Mouse (Mus musculus): ENCODE measurements at regions not wholly inside any gene's neighbourhood (a gene's known extent, or its start where the extent isn't known, plus 50 kb on each side); places are given as distances from the start of the nearest gene placed in this dataset.

DNA sequence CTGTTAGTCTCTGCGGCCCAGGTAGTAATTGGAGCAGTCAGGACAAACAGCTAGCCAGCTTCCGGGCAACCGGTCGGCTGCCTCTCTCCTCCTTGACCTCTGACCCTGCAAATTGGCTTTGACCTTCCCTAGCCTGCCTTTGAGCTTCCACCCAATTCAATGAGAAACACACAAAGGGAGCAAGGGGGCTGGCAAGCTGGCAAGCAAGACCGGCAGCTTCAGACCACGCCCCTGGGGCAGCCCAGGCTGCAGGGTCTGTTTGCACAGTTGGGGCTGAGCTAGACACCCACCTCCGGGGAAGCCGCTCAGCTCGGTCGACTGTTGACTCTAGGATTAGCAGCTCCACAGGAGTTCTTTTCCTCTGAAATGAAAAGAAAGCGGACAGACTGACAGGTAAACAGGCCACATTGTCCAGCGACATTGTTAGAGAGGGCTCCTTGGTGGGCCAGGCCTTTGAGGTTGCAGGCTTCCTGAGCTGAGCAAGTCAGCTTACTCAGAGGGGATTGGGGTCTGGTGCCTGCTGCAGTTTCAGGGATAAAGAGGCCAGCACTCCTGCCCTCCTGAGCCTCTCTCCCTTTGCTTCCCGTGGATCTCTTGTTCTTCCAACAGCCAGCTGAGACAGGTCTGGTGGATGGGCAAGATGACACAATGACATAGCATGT lies 116.6 kb downstream of the Inhbb start:
- DNase-seq (ENCODE audit: low spot score), result no peak

DNA sequence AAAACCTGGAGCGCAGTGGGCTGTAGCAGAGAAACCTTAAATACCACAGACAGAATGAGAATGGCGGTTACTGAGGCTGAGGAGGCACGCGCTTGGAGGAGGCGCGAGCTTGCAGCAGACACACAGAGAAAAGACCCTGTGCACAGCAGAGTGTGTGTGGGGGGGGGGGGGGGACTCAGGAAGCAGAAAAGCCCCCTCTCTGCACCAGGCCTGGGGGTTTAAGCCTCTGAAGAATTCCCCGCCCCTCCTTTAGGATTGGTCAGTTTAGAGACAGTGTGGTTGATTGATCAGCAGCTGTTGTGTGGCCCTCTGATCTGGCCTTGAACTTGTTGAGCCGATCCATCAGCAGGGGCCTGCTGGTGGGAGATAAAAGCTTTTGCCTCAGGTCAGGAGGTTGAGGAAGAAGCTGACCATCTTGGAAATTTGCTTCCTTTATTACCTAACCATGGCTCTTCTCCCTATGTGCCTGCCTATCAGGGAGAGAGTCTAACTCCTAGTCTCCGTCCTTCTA lies 117.5 kb downstream of the Inhbb start:
- no peak for DNase-seq (ENCODE audit: low spot score)

DNA sequence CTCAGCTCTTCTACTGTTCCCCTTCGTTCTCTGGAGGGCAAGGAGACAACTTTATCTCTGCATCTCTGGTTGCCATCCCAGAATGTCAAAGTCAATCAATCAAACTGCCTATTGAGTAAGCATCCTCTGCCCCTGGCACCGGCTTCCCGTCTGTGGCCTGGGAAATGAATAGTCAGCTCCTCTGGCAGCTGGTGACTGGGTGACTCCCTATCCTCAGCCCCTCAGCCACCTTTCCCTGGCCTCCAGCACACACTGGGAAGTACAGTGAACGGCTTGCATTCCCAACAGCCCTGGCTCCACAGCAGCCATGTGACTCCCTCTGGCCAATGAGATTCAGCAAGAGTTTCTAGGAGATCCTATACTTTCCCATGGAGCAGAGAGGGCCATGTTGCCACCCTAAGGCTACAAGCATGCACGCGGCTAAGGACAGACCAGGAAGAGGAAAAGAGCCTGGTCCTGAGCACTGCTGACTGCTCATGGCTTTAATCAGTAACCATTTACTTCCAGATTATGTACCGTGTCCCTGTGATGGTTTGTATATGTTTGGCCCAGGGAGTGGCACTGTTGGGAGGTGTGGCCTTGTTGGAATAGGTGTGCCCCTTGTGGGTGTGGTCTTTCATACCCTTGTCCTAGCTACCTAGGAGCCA lies 119.6 kb downstream of the Inhbb start:
- DNase-seq (ENCODE audit: low spot score), result no peak

DNA sequence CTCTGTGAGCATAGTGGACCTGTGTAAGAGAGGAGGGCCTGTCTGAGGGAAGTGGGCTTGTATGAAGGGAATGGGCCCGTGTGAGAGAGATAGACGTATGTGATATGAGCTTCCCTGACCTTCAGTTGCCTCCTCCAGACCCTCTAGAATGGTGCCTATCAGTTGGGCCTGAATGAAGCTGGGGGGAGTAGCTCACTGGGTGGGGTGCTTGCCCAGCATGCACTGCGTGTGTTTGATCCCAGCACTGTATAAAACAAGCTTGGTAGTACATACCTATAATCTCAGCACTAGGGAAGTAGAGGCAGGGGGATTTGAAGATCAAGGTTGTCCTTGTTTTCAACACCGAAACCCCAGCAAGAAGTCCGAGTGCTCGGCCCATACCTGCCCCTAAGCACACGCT lies 120.1 kb downstream of the Inhbb start:
- no peak for DNase-seq (ENCODE audit: low spot score)

DNA sequence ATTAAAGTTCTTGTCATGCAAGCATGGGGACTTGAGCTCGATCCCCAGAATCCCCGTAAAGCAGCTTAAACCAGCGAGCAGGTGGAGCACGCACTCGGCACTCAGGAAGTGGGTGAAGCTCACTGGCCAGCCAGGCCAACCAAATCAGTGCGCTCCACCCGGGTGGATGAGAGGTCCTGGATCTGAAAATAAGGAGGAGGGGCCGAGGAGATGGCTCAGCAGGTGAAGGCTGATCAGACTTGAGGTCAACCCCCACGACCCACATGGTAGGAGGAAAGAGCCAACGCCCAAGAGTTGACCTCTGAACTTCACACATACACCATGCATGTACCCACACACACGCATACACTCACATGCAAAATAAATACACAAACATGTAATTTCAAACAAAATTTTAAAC lies 120.8 kb downstream of the Inhbb start:
- DNase-seq (ENCODE audit: low spot score), result no peak

DNA sequence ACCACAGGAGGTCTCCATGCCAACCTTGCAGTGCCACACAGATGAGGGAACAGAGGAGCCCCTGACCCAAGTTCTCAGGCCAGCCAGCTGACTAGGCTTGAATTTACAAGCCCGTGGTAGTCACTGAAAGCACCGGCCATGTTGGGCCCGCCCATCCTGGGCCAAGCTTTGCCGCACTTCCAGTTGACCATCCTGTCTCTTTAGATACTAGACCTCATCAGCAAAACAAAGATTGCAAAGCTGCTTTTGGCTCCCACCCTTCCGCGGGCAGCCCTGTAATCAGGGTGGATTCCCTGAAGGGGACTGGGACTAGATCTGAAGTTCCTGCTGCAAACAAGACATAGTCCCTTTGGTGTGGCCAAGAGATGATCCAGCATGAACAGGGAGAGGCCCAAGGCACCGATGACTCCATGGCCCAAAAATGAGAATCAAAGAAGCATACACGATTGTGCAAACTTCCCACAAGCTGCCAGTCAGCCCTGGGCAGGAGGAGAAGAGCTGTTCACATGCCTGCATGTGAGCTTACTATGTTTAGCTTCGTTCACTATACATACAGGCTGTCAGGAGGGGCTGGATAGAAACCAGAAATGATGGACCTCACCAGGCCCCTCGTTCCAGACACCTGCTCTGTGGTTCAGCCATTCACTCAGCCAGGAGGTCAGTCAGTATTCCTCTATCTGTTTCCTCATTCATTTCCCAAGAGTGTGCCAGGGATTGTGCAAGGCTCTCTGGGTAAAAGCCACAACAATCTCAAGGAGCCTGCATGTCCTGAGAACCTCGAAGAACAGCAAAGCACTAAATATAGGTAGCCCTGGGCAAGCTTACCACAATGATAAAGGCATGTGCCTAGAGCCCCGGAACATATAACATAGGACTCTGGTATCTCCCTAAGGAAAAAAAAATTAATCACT lies 122.0 kb downstream of the Inhbb start:
- no peak for DNase-seq (ENCODE audit: low spot score)

DNA sequence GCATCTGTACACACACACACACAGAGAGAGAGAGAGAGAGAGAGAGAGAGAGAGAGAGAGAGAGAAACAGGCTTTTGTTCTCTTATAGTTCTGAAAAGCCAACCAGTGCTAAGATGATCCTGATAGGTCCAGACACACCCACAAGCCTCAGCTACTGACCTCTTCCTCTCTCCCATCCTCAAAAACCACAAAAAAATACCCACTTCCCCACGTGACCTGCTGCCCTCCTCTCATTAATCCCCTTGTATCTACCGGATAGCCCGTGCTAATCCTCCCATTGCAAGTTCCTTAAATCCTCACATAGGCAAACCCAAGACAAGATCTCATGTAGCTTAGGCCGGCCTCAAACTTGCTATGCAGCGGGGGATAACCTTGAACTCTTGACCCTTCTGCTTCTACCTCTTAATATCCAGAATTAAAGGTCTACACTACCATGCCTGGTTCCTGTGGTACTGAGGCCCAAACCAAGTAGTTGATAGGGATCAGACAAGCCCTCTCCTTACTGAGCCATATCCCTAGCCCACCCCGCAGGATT lies 123.3 kb downstream of the Inhbb start:
- DNase-seq (ENCODE audit: low spot score), result no peak

DNA sequence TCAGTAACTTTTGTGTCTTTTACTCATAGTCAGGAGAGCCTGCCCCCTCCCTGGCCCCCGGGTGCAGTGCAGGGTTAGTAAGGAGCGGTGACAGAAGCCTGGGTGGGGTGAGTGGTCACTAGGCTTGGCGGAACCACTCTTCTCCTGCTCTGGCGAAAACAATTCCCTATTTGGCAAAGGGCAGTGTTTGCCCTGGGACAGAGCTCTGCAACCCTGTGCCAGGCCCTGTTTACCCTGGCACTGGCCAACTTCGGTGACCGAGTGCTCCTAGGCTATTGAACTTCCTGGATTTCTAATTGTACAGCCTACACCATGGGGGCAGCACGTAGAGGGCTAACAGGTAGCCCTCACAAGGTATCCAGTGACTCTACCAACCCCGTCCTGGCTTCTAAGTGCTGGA lies 126.9 kb downstream of the Inhbb start:
- DNase-seq (ENCODE audit: low spot score), result no peak

DNA sequence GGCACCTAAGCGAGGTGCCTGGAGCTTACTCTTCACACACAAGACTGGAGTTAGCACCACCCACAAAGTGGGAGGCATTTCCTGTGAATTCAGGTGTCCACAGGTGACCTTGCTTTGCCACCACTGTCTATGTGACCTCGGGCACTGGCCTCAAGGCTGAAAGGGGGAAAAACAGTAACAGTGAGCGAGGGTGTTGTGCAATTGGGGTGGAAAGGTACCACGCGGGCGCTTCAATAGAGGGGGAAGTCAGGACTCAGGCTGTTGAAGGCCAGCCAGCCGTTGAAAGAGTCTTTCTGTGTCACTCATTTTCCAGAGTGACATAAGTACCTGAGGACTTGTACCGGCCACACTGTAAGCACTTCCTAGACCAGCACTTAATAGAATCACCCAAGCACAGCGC lies 128.2 kb downstream of the Inhbb start:
- no peak for DNase-seq (ENCODE audit: low spot score)

DNA sequence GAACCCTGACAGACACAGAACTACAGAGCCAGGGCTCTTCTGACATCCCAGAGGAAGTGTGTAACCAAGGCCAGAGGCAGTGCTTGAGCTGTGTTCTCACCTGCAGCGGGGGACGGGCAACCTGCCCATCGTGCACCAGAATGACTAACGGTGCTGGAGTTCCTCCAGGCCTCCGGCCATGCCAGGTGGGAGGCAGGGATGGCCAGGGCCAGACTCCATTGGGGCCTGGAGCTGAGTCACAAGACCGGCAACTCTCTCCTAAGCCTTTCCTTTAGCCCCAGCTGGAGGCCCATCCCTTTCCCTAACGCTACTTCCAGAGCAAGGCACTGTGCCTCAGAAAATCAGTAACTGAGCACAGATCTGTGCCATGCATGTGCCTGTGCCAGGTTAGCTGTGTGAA lies 129.8 kb downstream of the Inhbb start:
- DNase-seq (ENCODE audit: low spot score), result peak; percentile 74

DNA sequence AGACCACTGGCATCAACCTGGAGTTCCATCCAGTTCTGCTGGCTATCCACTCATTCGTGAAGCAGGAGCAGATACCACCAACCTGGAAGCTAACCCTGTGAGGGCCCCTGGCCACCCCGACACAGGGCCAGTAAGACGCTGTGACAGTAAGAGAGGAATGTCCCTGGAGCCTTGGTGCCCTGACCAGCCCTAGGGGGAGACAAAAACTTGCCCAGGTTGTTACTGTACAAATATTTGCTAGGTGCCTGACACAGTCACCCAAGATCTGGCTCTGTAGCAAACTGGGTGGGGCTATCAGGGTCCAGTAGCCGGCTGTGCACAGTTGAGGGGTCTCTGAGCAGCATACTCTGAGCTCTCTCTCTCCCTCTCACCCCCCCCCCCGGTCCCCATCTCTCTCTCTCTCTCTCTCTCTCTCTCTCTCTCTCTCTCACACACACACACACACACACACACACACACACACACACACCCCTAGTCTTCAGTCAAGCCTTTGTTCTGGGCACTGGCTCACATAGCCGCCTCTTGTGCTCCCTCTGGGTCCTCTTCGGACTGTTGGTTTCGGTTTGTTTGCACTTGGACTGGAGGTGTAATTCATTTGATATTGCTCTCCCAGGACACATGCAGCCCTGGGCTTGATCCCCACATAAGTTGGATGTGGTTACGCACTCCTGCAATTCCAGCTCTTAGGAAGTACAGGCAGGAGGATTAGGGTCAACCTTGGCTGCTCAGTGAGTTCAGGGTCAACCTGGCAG lies 131.7 kb downstream of the Inhbb start:
- peak; percentile 19 for DNase-seq (ENCODE audit: low spot score)

DNA sequence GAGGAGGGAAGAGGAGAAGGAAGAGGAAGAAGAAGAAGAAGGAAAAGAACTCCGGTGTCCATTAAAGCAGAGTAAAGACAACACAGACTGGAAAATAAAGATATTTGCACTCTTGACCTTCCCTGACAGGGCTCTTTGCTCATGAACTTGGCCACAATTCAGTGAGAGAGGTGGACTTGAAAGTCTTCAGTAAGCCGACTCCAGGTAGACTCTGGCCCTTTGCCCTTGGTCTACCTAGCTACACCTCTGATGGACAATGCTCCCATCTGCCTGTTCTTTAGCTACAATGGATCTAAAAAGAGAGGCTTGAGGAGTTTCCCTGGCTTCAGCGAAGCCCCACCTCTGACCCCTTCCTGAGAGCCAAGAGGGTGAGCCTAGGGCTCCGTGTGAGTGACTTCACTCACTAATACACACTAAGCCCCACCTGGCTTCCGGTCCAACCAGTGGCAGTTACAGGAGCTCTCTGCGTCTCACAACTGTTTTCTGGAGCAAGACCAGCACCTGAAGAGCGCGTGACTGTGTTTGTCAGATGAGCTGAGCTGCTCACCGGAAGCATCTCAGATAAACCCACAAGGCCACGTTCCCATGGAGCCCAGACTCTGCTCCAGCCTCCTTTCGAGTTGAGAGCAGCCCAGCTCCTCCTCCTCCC lies 132.4 kb downstream of the Inhbb start:
- DNase-seq (ENCODE audit: low spot score), result no peak

DNA sequence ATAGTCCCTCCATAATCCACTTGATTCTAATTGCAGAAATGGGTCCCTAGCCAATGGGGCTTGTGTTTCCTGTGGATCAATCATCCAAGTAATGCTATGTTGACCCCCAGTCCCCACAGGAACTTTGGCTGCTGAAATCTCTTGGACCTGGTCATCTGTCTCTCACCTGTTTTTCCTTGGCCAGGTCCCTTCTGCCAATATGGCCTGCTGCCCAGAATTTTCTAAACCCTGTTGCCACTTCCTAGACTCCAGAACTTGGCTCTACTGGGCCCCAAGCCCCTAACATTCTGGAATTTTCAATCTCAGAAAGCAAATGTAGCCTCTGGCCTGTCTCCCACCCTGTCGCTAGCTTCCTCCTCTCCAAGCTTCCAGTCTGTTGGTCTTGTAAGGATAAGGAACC lies 139.6 kb downstream of the Inhbb start:
- no peak for DNase-seq (ENCODE audit: low spot score)

DNA sequence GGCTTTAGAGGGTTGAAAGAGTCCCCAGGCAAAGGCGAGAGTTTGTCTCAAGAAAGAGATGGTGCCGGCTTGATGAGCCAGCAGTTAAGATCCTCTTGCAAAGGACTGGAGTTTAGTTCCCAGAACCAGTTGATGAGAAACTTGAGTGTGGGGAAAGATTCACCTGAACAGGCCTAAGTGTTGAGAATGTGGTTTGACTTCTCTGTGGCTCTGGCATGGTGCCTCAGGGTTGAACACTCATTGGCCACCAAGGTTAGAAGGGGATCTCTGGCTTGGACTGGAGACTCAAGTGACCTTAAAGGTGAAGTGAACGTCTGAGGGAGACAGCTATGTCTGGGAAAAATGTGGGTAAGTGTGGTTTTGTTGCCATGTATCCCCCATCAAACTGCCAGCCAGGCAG lies 142.8 kb downstream of the Inhbb start:
- no peak for DNase-seq (ENCODE audit: low spot score)

DNA sequence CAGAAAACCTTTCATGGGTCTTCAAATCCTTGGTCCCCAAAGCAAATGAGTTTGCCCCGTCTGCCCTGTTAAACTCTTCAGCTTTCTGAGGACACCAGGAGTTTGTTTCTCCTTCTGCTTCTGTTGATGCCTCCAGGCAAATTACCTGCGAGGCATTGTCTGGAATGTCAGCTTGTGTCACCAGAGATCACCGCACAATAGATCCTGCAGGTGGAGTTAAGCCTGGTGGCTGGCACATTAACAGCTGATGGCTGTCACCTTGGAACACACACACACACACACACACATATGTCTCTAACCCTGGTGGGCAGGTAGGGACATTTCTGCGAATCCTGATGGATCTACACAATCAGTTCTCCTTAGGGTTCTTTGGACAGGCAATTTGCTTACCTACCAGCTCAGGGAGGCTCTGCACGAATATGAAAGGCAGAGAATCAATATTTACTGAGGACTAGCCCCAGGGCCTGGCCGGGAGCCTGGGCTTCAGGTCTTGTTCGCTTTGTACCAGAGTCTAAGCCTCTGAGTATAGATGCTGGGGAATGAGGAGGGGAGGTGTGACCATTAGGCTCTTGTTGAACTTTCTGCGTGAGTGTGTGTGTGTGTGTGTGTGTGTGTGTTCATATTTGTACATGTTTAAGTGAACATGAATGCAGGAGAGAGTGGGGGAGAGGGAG lies 143.4 kb downstream of the Inhbb start:
- peak; percentile 44 for DNase-seq (ENCODE audit: low spot score)

DNA sequence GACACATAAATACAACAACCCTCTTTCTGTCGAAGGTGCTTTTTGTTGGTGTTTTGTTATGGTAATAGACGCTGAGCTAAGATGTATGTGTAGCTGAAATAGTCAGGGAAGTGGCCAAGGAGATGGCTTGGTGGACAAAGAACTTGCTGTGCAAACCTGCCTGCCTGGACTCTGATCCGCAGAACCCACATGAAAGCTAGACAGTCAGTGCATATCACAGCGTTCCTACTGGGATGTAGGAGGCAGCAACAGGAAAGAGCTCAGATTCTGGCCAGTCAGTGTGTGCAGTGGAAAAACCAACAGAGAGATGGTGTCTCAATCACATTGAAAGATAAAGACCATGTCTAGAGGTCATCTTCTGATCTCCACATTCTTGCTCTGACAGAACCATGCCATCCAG lies 144.1 kb downstream of the Inhbb start:
- no peak for DNase-seq (ENCODE audit: low spot score)

DNA sequence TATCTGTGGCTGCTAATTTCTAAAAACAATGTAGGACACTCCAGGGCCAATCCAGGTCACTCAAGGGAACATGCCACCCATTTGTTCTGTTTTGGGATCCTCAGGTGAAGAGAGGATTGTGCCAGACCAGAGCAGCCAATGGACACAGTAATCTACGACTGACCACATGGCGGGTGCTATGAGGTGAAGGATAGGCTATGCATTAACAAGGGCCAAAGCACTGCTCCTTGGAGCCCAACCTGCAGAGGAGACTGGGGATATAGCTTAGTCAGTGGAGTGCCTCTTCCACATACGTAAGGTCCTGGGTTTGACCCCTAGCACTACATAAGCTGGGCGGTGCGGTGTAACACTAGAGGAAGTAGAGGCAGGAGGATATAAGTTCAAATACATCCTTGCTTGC lies 156.0 kb downstream of the Inhbb start:
- DNase-seq (ENCODE audit: low spot score), result no peak

DNA sequence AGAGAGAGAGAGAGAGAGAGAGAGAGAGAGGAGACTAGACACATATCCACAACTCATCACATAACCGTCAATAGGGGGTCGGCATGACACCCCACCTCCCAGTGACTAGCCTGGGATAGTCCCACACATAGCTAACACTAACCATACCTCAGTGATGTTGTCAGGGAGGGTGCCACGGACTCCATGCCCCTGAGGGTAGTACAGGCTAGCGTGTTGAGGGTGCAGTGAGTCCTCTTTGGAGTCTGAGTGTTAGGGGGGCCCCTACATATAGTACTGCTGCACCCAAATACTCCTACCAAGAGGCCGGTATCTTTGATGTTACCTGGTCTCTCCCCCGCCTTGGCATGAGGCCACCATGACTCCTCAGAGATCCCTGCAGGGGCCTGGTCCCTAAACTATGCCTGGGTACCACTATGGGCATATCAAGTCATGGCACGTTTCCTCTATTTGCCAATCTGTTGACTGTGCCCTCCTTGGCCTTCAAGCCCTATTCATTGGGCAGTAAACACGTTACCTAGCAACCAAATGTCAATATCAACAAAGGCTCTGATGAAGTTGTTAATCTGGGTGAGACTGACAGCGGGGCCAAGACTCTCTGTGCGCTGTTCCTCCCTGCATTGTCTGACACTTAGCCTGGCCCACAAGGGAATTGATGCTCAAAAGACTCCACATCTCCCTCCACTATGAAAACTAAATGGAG lies 156.7 kb downstream of the Inhbb start:
- DNase-seq (ENCODE audit: low spot score), result no peak

DNA sequence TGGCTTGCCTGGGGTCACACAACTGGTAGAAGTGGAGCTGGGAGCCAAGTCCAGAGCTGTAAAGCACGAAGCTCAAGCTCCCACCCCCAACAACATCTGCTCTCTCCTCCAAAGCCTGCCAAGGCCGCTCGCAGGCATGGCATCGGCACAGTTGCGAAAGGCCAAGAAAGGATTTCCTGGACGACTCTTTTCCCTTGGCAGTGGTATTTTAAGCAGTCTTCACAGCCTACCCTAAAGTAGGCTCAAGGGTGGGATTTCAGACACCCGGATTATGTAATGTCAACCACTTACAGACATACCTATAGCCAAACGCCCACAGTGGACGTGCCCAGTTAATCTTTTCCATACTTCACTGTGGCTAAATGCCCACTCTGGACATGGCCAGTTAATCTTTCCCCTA lies 162.6 kb downstream of the Inhbb start:
- no peak for DNase-seq (ENCODE audit: low spot score)

DNA sequence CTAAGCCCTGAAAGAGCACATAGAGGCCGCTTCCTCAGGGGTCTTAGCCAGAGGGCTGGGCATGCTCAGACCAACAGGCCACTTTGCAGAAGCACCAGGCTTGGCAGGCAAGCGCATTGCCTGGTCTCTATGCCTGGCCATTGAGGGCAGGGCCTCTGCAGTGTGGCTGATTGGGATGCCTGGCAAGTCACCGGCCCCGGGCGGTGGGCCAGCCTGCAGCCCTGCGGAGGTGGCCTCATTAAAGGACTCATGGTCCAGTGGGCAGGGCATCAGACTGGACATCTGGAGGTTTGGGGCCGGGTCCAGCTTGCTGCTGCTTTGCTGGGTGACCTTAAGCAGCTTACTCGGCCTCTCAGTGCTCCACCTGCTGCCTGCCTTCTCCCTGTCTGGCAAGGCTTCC lies 165.3 kb downstream of the Inhbb start:
- no peak for DNase-seq (ENCODE audit: low spot score)
